Mouse (Mus musculus) thymus, postnatal 36 days (tissue): Measurements from ENCODE around the gene Kansl1.
A peak's percentile ranks its signal among the peaks of the same experiment; 100 is the strongest.

Experiments
- DNase-seq, 2 experiments: peaks; one replicate each; pipeline ENCODE4 v3.0.0; 2022; ENCODE audit warnings: mixed read lengths in 2 of 2

The Kansl1 gene

DNA sequence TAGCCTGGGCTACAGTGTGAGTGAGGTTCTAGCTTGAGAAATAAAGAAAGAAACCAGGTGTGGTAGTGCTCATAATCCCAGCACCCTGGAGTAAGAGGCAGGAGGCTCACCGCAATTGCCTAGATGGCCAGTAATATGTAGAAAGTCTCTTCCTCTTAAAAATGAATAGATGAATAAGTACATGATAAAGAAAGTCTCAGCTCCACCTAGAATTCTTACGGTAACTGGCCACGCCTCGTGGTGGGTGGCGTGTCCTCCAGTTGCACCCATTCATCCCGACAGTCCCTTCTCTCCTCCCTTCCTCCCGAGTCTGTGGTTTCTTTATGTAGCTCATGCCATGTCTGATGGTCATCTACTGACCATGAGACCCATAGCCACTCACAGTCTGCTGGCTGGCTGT, 162.9 kb downstream of the Kansl1 start:
- DNase-seq = no peak

GRCm38 (mm10) chr11:104303088-104303960, 165.3 kb downstream of the Kansl1 start:
- no peak for DNase-seq

DNA sequence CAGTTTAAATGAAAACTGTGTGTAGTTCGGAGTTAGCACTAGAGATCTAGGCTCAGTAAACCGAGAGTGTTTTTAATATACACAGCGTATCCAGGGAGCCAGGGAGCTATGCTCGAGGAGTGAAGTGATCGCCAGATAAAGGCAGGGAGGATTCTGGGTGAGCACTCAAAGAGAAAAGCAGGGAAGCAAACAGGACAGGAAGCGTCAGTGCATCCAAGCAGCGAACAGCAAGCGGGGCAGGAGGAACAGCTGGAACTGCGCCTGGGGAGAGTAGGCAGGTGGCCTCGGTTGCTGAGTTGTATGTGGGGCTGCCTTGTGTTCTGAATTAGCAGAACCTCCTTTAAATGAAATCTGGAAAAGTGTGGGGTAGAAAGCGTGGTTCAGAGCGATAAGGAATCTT, 166.0 kb downstream of the Kansl1 start:
- no peak for DNase-seq

GRCm38 (mm10) chr11:104297671-104298070, 171.0 kb downstream of the Kansl1 start:
- no peak for DNase-seq

DNA sequence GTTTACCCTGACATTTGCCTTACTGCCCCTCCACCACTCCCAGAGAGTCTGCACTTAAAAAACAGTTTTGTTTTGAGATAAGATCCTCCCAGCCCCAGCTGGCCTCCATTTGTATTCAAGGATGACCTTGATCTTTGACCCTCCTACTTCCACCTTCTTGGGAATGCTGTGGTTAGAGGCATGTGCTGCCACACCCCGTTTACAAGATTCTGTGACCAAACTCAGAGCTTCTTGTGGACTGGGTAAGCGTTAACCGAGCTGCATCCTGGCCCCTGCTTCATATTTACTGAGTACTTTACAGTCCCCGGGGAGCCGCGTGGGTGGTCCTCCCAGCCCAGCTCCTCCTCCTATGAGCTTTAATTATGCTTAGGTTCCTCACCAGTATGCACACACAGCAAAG, 173.0 kb downstream of the Kansl1 start:
- DNase-seq = no peak

GRCm38 (mm10) chr11:104295145-104295544, 173.5 kb downstream of the Kansl1 start:
- no peak for DNase-seq

DNA sequence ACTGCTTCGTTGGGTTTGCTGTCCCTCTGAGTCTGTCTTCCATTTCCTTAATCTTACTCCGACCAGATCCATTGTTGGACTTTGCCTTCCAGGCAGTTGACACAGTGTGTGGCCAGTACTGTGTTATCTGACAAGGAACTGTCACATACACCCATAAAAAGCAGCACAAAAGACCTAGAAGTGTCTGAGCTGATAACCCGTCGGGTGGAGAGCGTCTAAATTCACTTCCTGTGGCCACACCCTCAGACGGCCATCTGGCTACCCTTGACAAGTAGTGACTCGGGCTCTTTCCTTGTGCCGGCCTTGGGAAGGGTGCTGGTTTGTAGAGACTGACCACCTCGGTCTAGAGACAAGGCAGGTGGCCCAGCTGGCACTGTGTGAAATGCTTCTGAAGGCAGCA, 175.4 kb downstream of the Kansl1 start:
- no peak for DNase-seq

DNA sequence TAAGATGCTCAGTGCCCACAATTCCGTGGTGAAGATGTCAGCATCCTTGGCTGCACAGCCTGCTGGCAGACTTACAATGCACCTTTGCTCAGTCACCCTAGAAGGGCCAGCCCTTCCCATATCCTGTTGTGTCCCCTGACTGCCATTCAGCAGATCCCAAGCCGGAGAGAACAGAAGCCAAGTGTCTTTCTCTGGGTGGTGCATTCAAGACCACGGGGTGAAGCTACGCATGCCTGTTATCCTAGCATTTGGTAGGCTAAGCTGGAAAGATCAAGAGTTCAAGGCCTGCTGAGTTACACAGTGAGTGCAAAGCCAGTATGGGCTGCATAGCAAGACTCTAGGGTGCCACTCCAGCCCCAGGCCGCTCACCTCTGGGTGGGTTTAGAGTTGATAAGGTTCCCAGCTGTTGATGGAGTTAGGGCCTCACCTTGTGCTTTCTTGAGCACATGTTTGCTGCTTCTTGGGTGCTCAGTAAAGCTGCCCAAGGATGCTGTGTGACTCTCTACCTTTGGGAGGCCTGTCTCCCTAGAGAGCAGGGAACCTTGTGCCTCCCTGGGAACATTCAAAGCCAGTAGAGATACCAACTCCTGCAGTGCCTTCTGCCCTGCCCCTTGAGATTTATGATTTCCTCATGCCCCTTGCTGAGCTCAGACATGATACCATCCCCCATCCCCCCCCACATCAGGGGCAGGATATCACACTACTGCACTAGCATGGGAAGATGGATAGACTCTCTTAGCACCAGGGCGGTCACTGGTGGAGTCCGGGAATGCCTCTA, 176.0 kb downstream of the Kansl1 start:
- no peak for DNase-seq

DNA sequence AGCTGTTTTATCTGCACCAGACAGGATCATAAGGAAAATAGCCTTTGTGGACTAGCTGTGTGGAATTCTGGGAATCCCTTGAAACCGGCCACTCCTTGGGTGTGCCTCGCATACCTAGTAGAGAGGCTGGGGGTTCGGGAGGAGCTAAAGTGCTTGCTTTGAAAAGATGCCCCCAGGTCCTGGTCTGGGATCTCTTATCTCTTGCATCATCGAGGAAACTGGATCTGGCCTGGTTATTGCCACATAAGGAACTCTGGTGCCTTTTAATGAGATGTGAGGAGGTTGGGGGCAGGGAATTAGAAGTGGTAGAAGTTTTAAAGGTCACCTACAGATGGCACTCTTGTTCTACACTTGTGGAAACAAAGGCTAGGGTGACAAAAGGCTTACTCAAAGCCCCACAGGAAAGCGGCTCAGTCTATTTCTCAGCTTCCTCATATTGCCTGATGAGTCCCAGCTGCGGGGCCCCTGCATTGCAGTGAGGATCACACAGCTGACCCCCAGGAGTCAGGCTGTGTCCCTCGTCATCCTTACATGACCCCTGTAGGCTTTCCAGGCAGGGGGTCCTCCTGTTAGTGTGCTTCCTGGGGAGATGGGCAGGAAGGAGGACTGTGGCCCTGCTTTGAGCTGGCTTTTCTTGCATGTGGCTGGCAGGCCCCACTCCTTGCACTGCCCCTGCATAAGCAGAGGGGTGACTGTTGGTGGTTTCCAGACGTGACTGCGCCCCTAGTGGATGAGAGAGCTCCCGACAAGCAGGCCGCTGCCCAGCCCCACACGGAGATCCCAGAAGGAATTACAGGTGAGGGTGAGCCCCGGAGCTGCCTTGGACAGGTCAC, 179.2 kb downstream of the Kansl1 start:
- peak; percentile 55 for DNase-seq

GRCm38 (mm10) chr11:104288835-104289198, 179.8 kb downstream of the Kansl1 start:
- DNase-seq = no peak

DNA sequence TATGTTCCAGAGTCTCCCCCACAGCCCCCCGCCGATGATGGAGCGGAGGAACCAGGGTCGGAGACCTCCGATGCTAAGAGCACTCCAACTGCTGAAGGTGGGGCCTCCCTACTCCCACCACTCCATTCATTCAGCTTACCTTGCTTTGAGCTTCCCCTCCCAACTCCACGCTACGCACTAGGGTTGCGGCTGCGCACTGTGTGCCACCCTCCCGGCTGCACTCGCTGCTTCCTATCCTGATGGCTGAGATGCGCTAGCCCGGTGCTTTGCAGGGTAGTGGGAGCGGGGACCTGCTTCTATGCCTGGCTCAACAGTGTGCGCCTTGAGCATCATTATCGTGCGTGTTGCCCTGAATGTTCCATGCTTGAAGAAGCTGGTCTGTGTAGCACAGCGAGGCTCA, 181.5 kb downstream of the Kansl1 start:
- no peak for DNase-seq
